Mouse (Mus musculus) heart, adult 2 months (tissue): ENCODE measurements around the gene Gm10645. TPM values are rescaled to one million over a fixed set of nuclear protein-coding genes. Genes with fewer than 3 reads are reported as not detected.

Experiments used
- DNase-seq, 2 experiments: peaks; one replicate each; pipeline ENCODE4 v3.0.0; 2021
- H3K27ac ChIP-seq: fragments of 200-600 bp; 2 replicates; pipeline ENCODE4 v1.8.1; 2022
- H3K27me3 ChIP-seq: fragments of 200-500 bp; 2 replicates; pipeline ENCODE4 v1.6.1; 2012; ENCODE audit warnings: mild to moderate bottlenecking, low read length, inconsistent platforms, mixed read lengths; ENCODE audit not compliant: control insufficient read depth, insufficient read depth
- H3K36me3 ChIP-seq: fragments of 200-500 bp; 2 replicates; pipeline ENCODE4 v1.6.1; 2012; ENCODE audit warnings: low read length, inconsistent platforms; ENCODE audit not compliant: control insufficient read depth, insufficient read depth
- H3K4me1 ChIP-seq: fragments of 200-500 bp; 2 replicates; pipeline ENCODE4 v1.6.1; 2011; ENCODE audit warnings: low read length; ENCODE audit not compliant: control insufficient read depth, insufficient read depth
- H3K4me3 ChIP-seq: fragments of 200-600 bp; 2 replicates; pipeline ENCODE4 v1.8.1; 2022
- H3K79me2 ChIP-seq: fragments of 200-500 bp; replicated peaks from 2 replicates; pipeline ENCODE4 v1.6.1; 2012; ENCODE audit warnings: mild to moderate bottlenecking, inconsistent platforms, low read length, moderate library complexity, mixed read lengths; ENCODE audit not compliant: control insufficient read depth, insufficient read depth
- H3K9ac ChIP-seq: fragments of 200-500 bp; 2 replicates; pipeline ENCODE4 v1.6.1; 2012; ENCODE audit warnings: low read depth, mild to moderate bottlenecking, control low read depth, inconsistent platforms, low read length, mixed read lengths
- CTCF ChIP-seq: fragments of 200-600 bp; IDR thresholded peaks from 2 replicates; pipeline ENCODE4 v1.8.1; 2022; ENCODE audit warnings: antibody characterized with exemption, mild to moderate bottlenecking, moderate library complexity
- EP300 ChIP-seq: fragments of 200-500 bp; IDR thresholded peaks from 2 replicates; pipeline ENCODE4 v1.6.1; 2011; ENCODE audit warnings: low read depth, low read length, control low read depth; ENCODE audit not compliant: insufficient read depth
- POLR2A ChIP-seq: fragments of 200-500 bp; IDR thresholded peaks from 2 replicates; pipeline ENCODE4 v1.6.1; 2011; ENCODE audit warnings: mild to moderate bottlenecking, low read depth, low read length, control low read depth; ENCODE audit not compliant: insufficient read depth
- WGBS: fragments of 180-500 bp; shearing (Covaris S2); methylation state at CpG from one replicate; pipeline ENCODE4 v1.1.7; 2018; 5-methylcytosine and 5-hydroxymethylcytosine counted together
- intact Hi-C: fragments of 180-260 bp; cut with DNase I; formaldehyde crosslinking; loops from one replicate; pipeline ENCODE4 v1.15.1; 2025
- polyA plus RNA-seq: library from polyadenylated mRNA; depleted of rRNA; stranded (reverse); fragments of >200 nt; gene quantifications from 2 replicates; pipeline ENCODE4 v1.2.3, GENCODE M21; 2012
- total RNA-seq, 2 experiments: library from RNA; stranded (reverse); gene quantifications; 2 replicates each; pipeline ENCODE4 v1.2.3; 2021

The Gm10645 gene
- total and polyA plus RNA-seq, 3 experiments = 0.20 to 0.29 TPM; not detected in 1

DNA sequence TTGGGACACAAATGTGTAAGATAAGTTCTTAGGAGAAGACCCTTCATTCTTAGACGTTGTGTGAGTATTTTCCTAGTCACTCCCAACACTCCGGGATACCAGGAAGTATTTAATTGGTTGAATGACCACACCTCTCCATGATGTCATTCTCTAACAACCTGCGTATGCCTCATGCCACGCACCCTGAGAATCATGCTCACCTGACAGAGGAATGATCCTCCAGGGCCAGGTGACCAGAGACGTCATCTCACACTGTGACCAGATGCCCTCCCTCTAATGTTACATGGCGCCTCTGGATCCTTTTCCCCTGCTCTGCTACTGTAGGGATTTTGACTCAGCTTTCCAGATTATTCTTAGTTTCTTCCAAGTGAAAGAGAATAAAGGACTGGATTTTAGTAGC, 16.8 kb downstream of the Gm10645 start:
- Histone ChIP-seq H3K27ac (no peak overlapping the region), H3K36me3 (no peaks in the 10 kb centered on the region), H3K9ac (no peak overlapping the region), H3K4me1 (no peaks in the 10 kb centered on the region), H3K27me3 (no peaks in the 10 kb centered on the region), H3K4me3 (no peak overlapping the region), H3K79me2 (no peaks in the 10 kb centered on the region)
- intact Hi-C loops = no loop called here
- no peak for DNase-seq
- TF ChIP-seq EP300 = no peak
- no peak for TF ChIP-seq CTCF
- TF ChIP-seq POLR2A = no peak
- WGBS = 81% methylated on average over 6 of the region's 6 CpGs

DNA sequence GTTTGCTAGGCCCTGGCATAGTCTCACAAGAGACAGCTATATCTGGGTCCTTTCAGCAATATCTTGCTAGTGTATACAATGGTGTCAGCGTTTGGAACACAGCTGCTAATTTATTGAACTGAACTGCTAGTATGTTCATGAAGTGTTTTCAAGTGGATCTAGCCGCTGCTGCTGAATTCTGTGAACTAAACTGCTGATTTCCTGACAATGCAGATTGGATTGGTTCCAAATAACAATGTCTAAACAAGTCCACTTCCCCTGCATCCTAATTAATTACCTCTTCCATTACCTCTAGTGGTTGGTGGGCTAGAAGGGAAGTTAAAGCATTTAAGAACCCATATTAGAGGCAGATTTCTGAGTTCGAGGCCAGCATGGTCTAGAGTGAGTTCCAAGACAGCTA, 20.5 kb downstream of the Gm10645 start:
- Histone ChIP-seq H3K9ac (no peak overlapping the region), H3K36me3 (no peaks in the 10 kb centered on the region), H3K4me3 (no peak overlapping the region), H3K79me2 (no peaks in the 10 kb centered on the region), H3K27ac (no peak overlapping the region), H3K4me1 (peaks cover 4% of the 10 kb centered on the region), H3K27me3 (no peaks in the 10 kb centered on the region)
- intact Hi-C loops = no loop called here
- no peak for DNase-seq
- WGBS = 60% methylated on average over 3 of the region's 3 CpGs
- TF ChIP-seq POLR2A (no peak), CTCF (no peak), EP300 (no peak)

DNA sequence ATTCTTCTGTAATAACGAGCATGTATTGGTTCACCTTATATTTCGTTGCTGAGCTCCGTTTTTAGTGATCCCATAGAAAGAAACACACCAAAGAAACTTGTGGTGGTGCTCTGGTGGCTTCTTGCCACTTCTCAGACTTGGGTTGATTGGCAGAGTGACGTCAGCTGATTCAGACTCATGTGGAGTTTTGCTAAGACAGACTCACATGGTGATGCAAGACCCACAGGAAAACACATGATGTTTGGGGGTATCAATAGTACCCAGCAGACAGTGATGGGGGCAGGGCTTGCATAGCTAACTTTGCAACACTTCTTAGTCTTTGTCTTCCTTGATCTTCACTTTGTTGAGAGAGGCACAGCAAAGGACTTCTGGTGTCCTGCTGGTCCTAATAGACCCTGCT, 21.4 kb downstream of the Gm10645 start:
- no peak for DNase-seq
- Histone ChIP-seq H3K27ac (no peak overlapping the region), H3K4me1 (peaks cover 4% of the 10 kb centered on the region), H3K9ac (no peak overlapping the region), H3K27me3 (no peaks in the 10 kb centered on the region), H3K79me2 (no peaks in the 10 kb centered on the region), H3K4me3 (no peak overlapping the region), H3K36me3 (no peaks in the 10 kb centered on the region)
- intact Hi-C loops = no loop called here
- WGBS = 88% methylated on average over 4 of the region's 4 CpGs
- TF ChIP-seq EP300 (no peak), CTCF (no peak), POLR2A (no peak)

DNA sequence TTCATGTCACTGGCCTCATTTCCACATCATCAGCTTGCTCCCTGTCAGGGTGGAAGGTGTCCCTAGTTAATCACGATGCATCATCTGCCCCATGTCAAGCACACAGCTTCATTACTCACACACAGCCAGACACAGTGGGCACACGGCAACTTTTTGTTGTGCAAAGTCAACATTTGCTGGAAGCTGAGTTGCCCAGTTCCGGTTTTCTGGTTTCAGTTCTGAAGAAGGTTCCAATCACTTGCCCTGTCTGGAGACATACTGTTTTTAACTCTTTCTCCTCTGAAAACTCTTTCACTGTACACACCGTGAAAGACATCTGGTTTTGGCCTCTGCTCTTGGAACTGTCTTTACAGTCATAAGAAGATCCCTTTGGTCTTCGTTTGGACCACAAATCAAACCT, 24.6 kb downstream of the Gm10645 start:
- intact Hi-C loops = no loop called here
- no peaks in the 10 kb centered on the region for H3K36me3 ChIP-seq
- WGBS = 60% methylated on average over 5 of the region's 5 CpGs
- DNase-seq = peak in 1 of 2 experiments; percentile 29
- no peaks in the 10 kb centered on the region for H3K79me2 ChIP-seq
- no peaks in the 10 kb centered on the region for H3K27me3 ChIP-seq
- TF ChIP-seq POLR2A (no peak), CTCF (no peak)
- no peak overlapping the region for H3K27ac ChIP-seq
- peaks cover 4% of the 10 kb centered on the region for H3K4me1 ChIP-seq
- H3K9ac ChIP-seq = no peak overlapping the region
- no peak overlapping the region for H3K4me3 ChIP-seq

DNA sequence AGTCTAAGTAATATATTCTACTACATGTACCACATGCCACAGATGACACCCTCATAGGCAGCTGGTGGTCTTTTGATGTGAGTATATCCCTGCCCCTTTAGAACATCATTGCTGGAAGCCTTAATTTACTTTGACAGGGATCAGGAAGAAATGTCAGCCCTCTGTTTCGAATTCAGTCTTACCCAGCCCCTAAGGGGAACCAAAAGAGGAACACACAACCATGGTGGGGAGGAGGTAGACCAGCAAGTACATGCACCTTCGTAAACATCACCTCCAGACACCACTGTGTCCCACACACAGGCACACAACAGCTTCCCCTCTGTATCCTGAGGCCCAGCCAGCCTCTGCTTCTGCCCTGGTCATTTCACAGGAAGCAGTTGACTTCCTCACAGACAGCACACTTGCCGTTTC, 25.3 kb downstream of the Gm10645 start:
- WGBS = 44% methylated on average over 3 of the region's 3 CpGs
- H3K27ac ChIP-seq = peak overlapping the region; percentile 55
- DNase-seq = peak in 1 of 2 experiments; percentile 29

DNA sequence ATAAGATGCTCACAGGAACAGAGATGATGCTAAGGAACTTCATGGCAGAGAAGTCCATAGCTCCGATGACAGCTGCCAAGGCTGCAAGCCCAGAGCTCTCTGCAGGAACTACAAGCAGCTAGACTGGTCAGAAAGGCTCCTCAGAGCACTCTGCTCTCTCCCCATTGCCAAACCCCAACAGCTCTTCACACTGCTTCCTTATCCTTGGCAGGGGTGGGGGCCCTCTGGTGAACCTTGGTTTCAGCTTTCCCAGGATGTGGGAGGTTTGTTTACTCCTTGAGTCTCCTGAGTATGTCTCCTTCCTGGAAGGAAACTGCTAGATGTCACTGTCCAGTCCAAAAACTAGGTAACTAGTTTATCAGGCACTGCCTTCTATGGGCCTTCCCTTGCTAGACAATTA, 25.9 kb downstream of the Gm10645 start:
- 26% methylated on average over 1 of the region's 1 CpGs for WGBS
- Histone ChIP-seq H3K9ac (no peak overlapping the region), H3K27ac (peak overlapping the region; percentile 55), H3K27me3 (no peaks in the 10 kb centered on the region), H3K79me2 (no peaks in the 10 kb centered on the region), H3K4me1 (peaks cover 5% of the 10 kb centered on the region), H3K4me3 (no peak overlapping the region), H3K36me3 (no peaks in the 10 kb centered on the region)
- peak; percentile 26 to 29 for DNase-seq
- intact Hi-C loops = no loop called here
- TF ChIP-seq CTCF (no peak), POLR2A (no peak), EP300 (no peak)

More for the DNA sequence above, 25.3 kb downstream of the Gm10645 start:
- TF ChIP-seq POLR2A (no peak), EP300 (no peak), CTCF (no peak)
- no peaks in the 10 kb centered on the region for H3K79me2 ChIP-seq
- H3K27me3 ChIP-seq = no peaks in the 10 kb centered on the region
- H3K4me3 ChIP-seq = no peak overlapping the region
- H3K36me3 ChIP-seq = no peaks in the 10 kb centered on the region
- intact Hi-C loops = no loop called here
- H3K4me1 ChIP-seq = peaks cover 5% of the 10 kb centered on the region
- no peak overlapping the region for H3K9ac ChIP-seq
